Mouse (Mus musculus) ovary, postnatal 10 days (tissue): ENCODE data around the gene 4930503E14Rik.
"Not testable (repeated sequence)": the region's sequence is repeated elsewhere in the genome, so short reads cannot be mapped to it uniquely, and the experiment has no call there.

Experiments
- DNase-seq: peaks from one replicate; pipeline ENCODE4 v3.0.0; 2022; ENCODE audit warnings: low spot score

Gene 4930503E14Rik

GRCm38 (mm10) chr14:44213154-44213553, at the start of gene 4930503E14Rik:
TSS of gene 4930503E14Rik (minus strand) at chr14:44213254.
- DNase-seq, result not testable (repeated sequence)

- no peak for DNase-seq
These were observed 35.0 kb upstream of the 4930503E14Rik start for GRCm38 (mm10) chr14:44248039-44248438.

GRCm38 (mm10) chr14:44197361-44197760, 15.7 kb downstream of the 4930503E14Rik start, which contains the start of gene Gm8212:
TSS of gene Gm8212 (plus strand) at chr14:44197661.
- DNase-seq, result not testable (repeated sequence)

- DNase-seq, result not testable (repeated sequence)
These were observed 89.5 kb downstream of the 4930503E14Rik start, which contains the start of gene Gm3327 for GRCm38 (mm10) chr14:44123551-44123950. TSS of gene Gm3327 (plus strand) at chr14:44123851.
